Mouse (Mus musculus) limb, embryonic 12.5 days (tissue): ENCODE data around the gene Ints3. TPM values are rescaled to one million over a fixed set of nuclear protein-coding genes. Genes with fewer than 3 reads are reported as not detected.

Source experiments
- ATAC-seq: fragments of 200-750 bp; cut with Nextera tagmentation; 2 replicates; pipeline ENCODE4 v1.8.0; 2017; ENCODE audit warnings: low read depth, moderate TSS enrichment; ENCODE audit not compliant: insufficient number of reproducible peaks, insufficient read depth, low FRiP score, low TSS enrichment
- H3K27ac ChIP-seq: fragments of 300-500 bp; sonication (generic); 2 replicates; pipeline ENCODE4 v1.5.1; 2016; ENCODE audit warnings: mild to moderate bottlenecking, moderate library complexity
- H3K27me3 ChIP-seq: fragments of 300-500 bp; sonication (generic); 2 replicates; pipeline ENCODE4 v1.6.1; 2016; ENCODE audit warnings: mild to moderate bottlenecking, moderate library complexity
- H3K36me3 ChIP-seq: fragments of 300-500 bp; sonication (generic); 2 replicates; pipeline ENCODE4 v1.6.1; 2016; ENCODE audit warnings: mild to moderate bottlenecking, moderate library complexity
- H3K4me1 ChIP-seq: fragments of 300-500 bp; sonication (generic); replicated peaks from 2 replicates; pipeline ENCODE4 v1.6.1; 2016
- H3K4me2 ChIP-seq: fragments of 300-500 bp; sonication (generic); 2 replicates; pipeline ENCODE4 v1.6.1; 2016; ENCODE audit warnings: mild to moderate bottlenecking, moderate library complexity
- H3K4me3 ChIP-seq: fragments of 300-500 bp; sonication (generic); replicated peaks from 2 replicates; pipeline ENCODE4 v1.5.1; 2016; ENCODE audit warnings: mild to moderate bottlenecking
- H3K9ac ChIP-seq: fragments of 300-500 bp; sonication (generic); replicated peaks from 2 replicates; pipeline ENCODE4 v1.6.1; 2016; ENCODE audit warnings: mild to moderate bottlenecking, moderate library complexity
- H3K9me3 ChIP-seq: fragments of 300-500 bp; sonication (generic); 2 replicates; pipeline ENCODE4 v1.6.1; 2016; ENCODE audit warnings: mild to moderate bottlenecking, moderate library complexity
- WGBS: fragments of 180-500 bp; shearing (Covaris S2); methylation state at CpG from one replicate; pipeline ENCODE4 v1.1.7; 2016; 5-methylcytosine and 5-hydroxymethylcytosine counted together
- polyA plus RNA-seq: library from polyadenylated mRNA; unstranded; fragments of >200 nt; fragmentation: Nextera tagmentation; extraction: Ambion mirVana; gene quantifications from 2 replicates; pipeline ENCODE4 v1.2.1, GENCODE M21; 2016

The Ints3 gene
- polyA plus RNA-seq, 1 experiment from 2014 or later, result 44.5 TPM

- H3K36me3 ChIP-seq, result no peaks in the 10 kb centered on the region
- H3K27ac ChIP-seq, result peak overlapping the region; percentile 95
- no peak for ATAC-seq
- H3K9ac ChIP-seq, result no peak overlapping the region
- no peaks in the 10 kb centered on the region for H3K27me3 ChIP-seq
- no peaks in the 10 kb centered on the region for H3K9me3 ChIP-seq
- peak overlapping the region; percentile 57 for H3K4me2 ChIP-seq
- peaks cover 15% of the 10 kb centered on the region for H3K4me1 ChIP-seq
- H3K4me3 ChIP-seq, result no peak overlapping the region
- WGBS, result 65% methylated on average over 11 of the region's 11 CpGs
Observed at GRCm38 (mm10) chr3:90445417-90446200, 12.2 kb upstream of the Ints3 start.

- no peak overlapping the region for H3K27ac ChIP-seq
Observed at GRCm38 (mm10) chr3:90443977-90444376, 10.6 kb upstream of the Ints3 start.

GRCm38 (mm10) chr3:90440756-90441155, 7.3 kb upstream of the Ints3 start:
- no peak overlapping the region for H3K9ac ChIP-seq
- 76% methylated on average over 2 of the region's 2 CpGs for WGBS
- no peak overlapping the region for H3K4me3 ChIP-seq
- no peak overlapping the region for H3K4me2 ChIP-seq
- H3K27ac ChIP-seq, result no peak overlapping the region
- ATAC-seq, result no peak
- H3K36me3 ChIP-seq, result no peaks in the 10 kb centered on the region
- H3K27me3 ChIP-seq, result no peaks in the 10 kb centered on the region
- H3K4me1 ChIP-seq, result peaks cover 3% of the 10 kb centered on the region
- H3K9me3 ChIP-seq, result no peaks in the 10 kb centered on the region

More at GRCm38 (mm10) chr3:90443977-90444376, 10.6 kb upstream of the Ints3 start:
- H3K27me3 ChIP-seq, result no peaks in the 10 kb centered on the region
- ATAC-seq, result no peak
- H3K9me3 ChIP-seq, result no peaks in the 10 kb centered on the region
- no peak overlapping the region for H3K4me3 ChIP-seq
- H3K4me1 ChIP-seq, result peaks cover 15% of the 10 kb centered on the region
- H3K9ac ChIP-seq, result no peak overlapping the region
- no peak overlapping the region for H3K4me2 ChIP-seq
- WGBS, result 89% methylated on average over 3 of the region's 3 CpGs
- no peaks in the 10 kb centered on the region for H3K36me3 ChIP-seq

GRCm38 (mm10) chr3:90437131-90437530, 3.7 kb upstream of the Ints3 start:
- WGBS, result 74% methylated on average over 4 of the region's 4 CpGs
- Histone ChIP-seq H3K27me3 (no peaks in the 10 kb centered on the region), H3K27ac (no peak overlapping the region), H3K9me3 (no peaks in the 10 kb centered on the region), H3K4me2 (no peak overlapping the region), H3K36me3 (no peaks in the 10 kb centered on the region), H3K9ac (no peak overlapping the region), H3K4me1 (peaks cover 9% of the 10 kb centered on the region), H3K4me3 (no peak overlapping the region)
- no peak for ATAC-seq

- Histone ChIP-seq H3K27ac (peak overlapping the region; percentile 97; the same call in 1 of the 2 replicates), H3K36me3 (0 out of 2 replicates have a peak, but pooled peaks cover 9% of the 10 kb centered on the region), H3K4me2 (peak overlapping the region; percentile 76), H3K9ac (no peak overlapping the region; the same call in 1 of the 2 replicates), H3K4me1 (peaks cover 22% of the 10 kb centered on the region), H3K9me3 (no peaks in the 10 kb centered on the region), H3K27me3 (no peaks in the 10 kb centered on the region), H3K4me3 (peak overlapping the region; percentile 78)
- no peak for ATAC-seq
- WGBS, result 63% methylated on average over 11 of the region's 11 CpGs
Observed at GRCm38 (mm10) chr3:90434073-90434730, 780 bp upstream of the Ints3 start.

DNA sequence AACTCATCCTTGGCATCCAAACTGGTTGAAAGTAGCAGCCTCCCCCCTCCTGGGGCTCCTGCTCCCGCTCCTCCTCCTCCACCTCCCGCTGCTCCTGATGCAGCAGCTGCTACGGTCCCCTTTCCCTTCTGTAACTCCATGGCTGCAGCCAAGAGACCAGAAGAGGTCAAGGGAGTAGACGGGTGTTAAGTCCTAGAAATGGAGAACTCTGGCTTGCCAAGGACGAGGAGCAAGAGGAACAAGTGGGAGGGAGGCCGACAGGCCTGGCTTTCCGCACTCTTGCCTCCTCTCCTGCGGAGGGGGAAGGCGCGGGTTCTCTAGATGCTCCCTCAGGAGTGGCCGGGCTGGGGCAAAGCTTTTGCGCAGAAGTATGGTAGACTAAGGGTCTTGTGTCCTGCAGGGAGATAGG, 607 bp downstream of the Ints3 start:
- ATAC-seq, result peak; percentile 13; the same call in 1 of the 2 replicates
- Histone ChIP-seq H3K27ac (peak overlapping the region; percentile 97), H3K9ac (peak overlapping the region; percentile 93), H3K36me3 (0 out of 2 replicates have a peak, but pooled peaks cover 16% of the 10 kb centered on the region), H3K27me3 (no peaks in the 10 kb centered on the region), H3K9me3 (no peaks in the 10 kb centered on the region), H3K4me2 (peak overlapping the region; percentile 76), H3K4me1 (peaks cover 22% of the 10 kb centered on the region), H3K4me3 (peak overlapping the region; percentile 78)
- under 1% methylated on average over 12 of the region's 12 CpGs for WGBS

GRCm38 (mm10) chr3:90432348-90432747, 1.1 kb downstream of the Ints3 start:
- Histone ChIP-seq H3K27ac (no peak overlapping the region), H3K4me2 (peak overlapping the region; percentile 76), H3K4me1 (peaks cover 25% of the 10 kb centered on the region), H3K27me3 (no peaks in the 10 kb centered on the region), H3K9me3 (no peaks in the 10 kb centered on the region), H3K9ac (peak overlapping the region; percentile 93), H3K4me3 (peak overlapping the region; percentile 78), H3K36me3 (0 out of 2 replicates have a peak, but pooled peaks cover 16% of the 10 kb centered on the region)
- no peak for ATAC-seq
- WGBS, result 18% methylated on average over 2 of the region's 2 CpGs

DNA sequence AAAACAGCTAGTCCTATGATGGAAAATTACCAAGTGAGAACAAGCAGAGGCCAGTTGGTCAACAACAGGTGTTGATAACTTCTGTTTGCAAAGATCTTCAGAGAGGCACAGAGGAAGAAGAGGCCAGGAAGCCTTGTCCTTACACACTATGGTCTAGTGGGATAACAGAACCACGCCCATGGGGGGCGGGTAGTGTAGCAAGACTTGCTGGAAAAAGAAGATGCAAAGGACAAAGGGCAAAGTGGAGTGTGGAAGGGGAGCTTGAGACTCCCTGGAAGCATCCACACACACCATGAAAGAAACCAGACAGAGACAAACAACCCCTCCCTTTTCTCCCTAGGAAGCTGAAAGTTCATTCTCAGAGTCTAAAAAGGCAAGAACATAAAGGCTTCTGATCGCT, 3.8 kb downstream of the Ints3 start:
- no peak overlapping the region for H3K9ac ChIP-seq
- H3K27ac ChIP-seq, result no peak overlapping the region
- H3K4me3 ChIP-seq, result no peak overlapping the region
- H3K4me2 ChIP-seq, result no peak overlapping the region
- WGBS, result 86% methylated on average over 3 of the region's 3 CpGs
- peaks cover 25% of the 10 kb centered on the region for H3K36me3 ChIP-seq
- no peak for ATAC-seq
- H3K4me1 ChIP-seq, result peaks cover 33% of the 10 kb centered on the region
- no peaks in the 10 kb centered on the region for H3K27me3 ChIP-seq
- no peaks in the 10 kb centered on the region for H3K9me3 ChIP-seq

DNA sequence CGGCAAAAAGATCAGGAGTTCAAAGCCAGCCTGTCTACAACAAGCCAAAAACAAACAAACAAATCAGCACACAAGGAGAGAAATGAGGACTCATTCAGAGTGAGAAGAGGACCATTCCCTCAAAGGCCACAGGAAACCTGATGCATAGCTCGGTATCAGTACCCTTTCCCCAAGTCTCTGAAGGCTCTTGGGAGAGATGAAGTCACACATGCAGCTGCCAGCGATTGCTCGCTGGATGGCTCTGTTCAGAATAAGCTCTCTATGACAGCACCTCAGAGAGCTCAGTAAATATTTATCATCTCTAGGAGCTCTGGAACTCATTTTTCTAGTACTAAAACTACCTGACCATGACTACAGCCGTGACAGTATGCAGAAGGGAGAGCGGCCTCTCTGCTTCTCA, 5.2 kb downstream of the Ints3 start:
- peaks cover 38% of the 10 kb centered on the region for H3K36me3 ChIP-seq
- ATAC-seq, result no peak

GRCm38 (mm10) chr3:90427574-90427973, 5.8 kb downstream of the Ints3 start:
- WGBS, result 63% methylated on average over 1 of the region's 1 CpGs
- H3K27me3 ChIP-seq, result no peaks in the 10 kb centered on the region
- ATAC-seq, result no peak
- H3K4me3 ChIP-seq, result no peak overlapping the region
- H3K4me1 ChIP-seq, result peaks cover 27% of the 10 kb centered on the region
- no peak overlapping the region for H3K9ac ChIP-seq
- no peak overlapping the region for H3K4me2 ChIP-seq
- H3K9me3 ChIP-seq, result no peaks in the 10 kb centered on the region
- peaks cover 44% of the 10 kb centered on the region for H3K36me3 ChIP-seq
- no peak overlapping the region for H3K27ac ChIP-seq

More for the DNA sequence above, 5.2 kb downstream of the Ints3 start:
- H3K4me2 ChIP-seq, result no peak overlapping the region
- no peak overlapping the region for H3K27ac ChIP-seq
- no peaks in the 10 kb centered on the region for H3K27me3 ChIP-seq
- H3K4me1 ChIP-seq, result peaks cover 27% of the 10 kb centered on the region
- 88% methylated on average over 6 of the region's 6 CpGs for WGBS
- no peak overlapping the region for H3K4me3 ChIP-seq
- no peaks in the 10 kb centered on the region for H3K9me3 ChIP-seq
- no peak overlapping the region for H3K9ac ChIP-seq

GRCm38 (mm10) chr3:90425499-90425898, 7.9 kb downstream of the Ints3 start:
- peaks cover 11% of the 10 kb centered on the region for H3K4me1 ChIP-seq
- H3K36me3 ChIP-seq, result peaks cover 61% of the 10 kb centered on the region
- WGBS, result 87% methylated on average over 2 of the region's 2 CpGs
- H3K27me3 ChIP-seq, result no peaks in the 10 kb centered on the region
- H3K27ac ChIP-seq, result no peak overlapping the region
- H3K4me2 ChIP-seq, result no peak overlapping the region
- no peak for ATAC-seq
- H3K4me3 ChIP-seq, result no peak overlapping the region
- no peaks in the 10 kb centered on the region for H3K9me3 ChIP-seq
- no peak overlapping the region for H3K9ac ChIP-seq
